Mouse (Mus musculus) layer of hippocampus, adult 11-12 months (tissue): ENCODE measurements around the gene Olfr1131.
"Not testable (repeated sequence)": the region's sequence is repeated elsewhere in the genome, so short reads cannot be mapped to it uniquely, and the experiment has no call there.

Experiments
- DNase-seq: peaks from one replicate; pipeline ENCODE4 v3.0.0; 2022; ENCODE audit warnings: low spot score

Gene Olfr1131

DNA sequence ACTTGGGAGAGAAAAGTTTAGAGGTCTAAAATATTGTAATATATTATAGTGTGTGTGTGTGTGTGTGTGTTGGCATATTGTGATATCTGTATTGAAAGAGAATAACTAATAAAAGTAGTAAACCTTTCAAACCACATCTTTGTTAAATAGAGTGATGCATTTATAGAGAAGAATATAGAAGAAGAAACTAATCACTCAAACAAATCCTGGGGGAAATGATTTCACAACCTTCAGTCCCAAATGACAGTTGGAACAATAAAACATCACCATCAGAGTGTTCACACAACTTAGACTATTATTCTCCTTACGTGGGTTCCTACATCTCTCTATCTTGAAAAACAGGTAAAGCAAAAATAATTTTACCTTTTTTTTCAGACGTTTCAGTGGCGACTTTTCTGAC is at the start of gene Olfr1131:
Gene Olfr1131 (plus strand): TSS at position 301 of the 400 bp plus-strand sequence.
- DNase-seq, result no peak

DNA sequence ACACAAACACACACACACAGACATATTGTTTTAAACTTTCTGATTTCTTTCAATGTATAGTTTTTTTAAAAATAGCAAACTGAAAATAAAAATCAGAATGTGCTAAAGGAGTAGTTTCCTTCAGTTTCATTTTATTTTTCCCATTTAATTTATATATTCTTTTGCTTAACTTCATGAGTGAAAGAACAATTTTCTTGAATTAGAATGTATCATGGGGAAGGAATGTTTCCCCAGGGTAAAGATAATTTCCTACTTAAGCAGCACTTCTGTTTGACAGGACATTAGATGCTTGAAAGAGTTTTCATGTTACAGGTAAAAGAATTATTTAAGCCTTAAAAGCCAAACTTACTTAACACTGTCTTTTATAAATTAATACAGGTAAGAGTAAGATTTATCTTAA is 21.0 kb upstream of the Olfr1131 start, which contains the start of gene Olfr1130:
Gene Olfr1130 (plus strand): TSS at position 301 of the 400 bp plus-strand sequence.
- not testable (repeated sequence) for DNase-seq

DNA sequence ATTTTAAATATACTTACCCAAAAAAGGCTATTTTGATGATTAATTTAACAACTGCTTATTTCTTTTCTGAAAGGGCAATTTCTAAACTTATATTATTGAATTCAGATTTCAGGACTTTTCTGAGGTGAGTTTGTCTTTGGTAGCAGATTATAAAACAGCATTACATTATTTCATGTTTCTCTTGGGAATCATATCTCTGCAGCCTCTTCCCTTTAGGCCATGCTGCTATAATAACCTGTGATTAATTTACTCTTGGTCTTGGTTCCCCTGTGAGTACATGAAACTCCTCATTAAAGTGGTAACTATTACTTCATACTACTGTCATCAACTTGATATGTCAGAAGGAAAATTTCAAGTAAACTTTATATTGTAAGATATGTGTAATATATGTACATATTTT is 10.5 kb downstream of the Olfr1131 start, which contains the start of gene Olfr1132:
Gene Olfr1132 (minus strand): TSS at position 101 of the 400 bp plus-strand sequence.
- DNase-seq, result no peak

DNA sequence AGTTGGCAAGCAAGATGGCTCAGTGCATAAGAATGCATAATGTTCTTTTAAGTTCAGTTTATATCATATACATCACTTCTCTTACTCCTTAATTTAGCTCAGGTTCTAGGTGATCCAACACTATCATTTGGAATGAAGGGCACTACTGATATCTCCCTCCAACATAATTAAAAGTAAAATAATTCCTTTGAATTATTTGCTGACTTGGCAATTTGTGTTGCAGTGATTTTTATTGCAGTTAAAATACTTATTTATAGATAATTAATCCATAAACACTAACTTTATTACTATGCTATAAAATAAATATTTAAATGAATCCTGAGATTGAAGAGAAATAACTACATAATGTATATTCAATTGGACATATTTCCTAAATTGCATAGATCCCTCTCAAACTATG is 15.5 kb downstream of the Olfr1131 start:
- DNase-seq, result no peak

DNA sequence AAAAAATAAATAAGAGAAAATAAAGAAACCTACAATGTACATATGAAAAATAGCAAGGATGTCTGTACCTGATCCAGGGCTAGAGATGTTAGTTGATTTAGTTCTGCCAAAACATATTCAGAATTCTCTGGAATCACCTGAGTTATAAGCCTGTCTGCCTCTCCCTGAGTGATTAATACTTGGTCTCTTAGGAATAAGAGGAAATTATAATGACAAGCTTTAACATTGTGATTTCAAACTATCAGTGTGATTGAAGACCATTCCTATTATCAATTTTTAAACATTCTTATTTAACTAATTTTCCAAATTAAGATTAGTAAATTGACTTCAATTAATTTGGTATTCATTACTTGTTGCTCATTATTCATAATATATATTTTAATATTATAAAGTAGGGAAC is 20.4 kb downstream of the Olfr1131 start, which contains the start of gene Olfr1133:
Gene Olfr1133 (minus strand): TSS at position 101 of the 400 bp plus-strand sequence.
- DNase-seq, result no peak

DNA sequence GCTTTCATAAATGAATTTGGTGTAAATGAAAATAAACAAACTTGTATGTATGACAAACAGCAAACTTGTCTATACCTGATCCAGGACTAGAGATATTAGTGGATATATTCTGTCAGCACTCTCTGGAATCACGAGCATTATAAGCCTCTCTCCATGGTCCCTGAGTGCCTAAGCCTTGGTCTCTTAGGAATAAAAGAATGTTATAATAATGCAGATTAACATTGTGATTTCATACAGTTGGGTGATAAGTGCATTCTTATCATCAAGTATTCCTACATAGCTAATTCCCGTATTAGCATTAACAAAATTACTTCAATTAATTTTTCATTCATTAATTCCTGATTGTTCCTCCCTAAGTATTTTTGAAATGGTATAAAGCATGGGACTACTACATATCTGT is 31.5 kb downstream of the Olfr1131 start, which contains the start of gene Olfr1134:
Gene Olfr1134 (minus strand): TSS at position 101 of the 400 bp plus-strand sequence.
- DNase-seq, result no peak

DNA sequence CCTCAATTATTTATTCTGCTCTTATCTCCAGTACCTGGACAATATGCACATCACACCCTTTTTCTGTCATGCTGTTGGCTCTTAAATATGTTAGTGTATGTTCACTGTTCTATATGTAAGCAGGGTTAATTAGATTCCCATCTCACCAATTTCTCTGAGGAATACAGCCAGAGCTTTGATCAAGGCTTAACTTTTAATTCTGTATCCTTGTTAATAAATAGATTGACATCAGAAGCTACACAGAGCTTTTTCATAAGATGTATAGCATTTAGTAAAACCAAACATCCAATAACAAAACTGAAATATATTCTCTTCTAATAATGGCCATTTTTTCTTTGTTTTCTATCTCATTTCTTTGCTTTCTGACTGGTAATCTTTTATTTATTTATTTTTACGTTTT is 46.7 kb downstream of the Olfr1131 start, which contains the start of gene Olfr1135:
Gene Olfr1135 (minus strand): TSS at position 101 of the 400 bp plus-strand sequence.
- no peak for DNase-seq
